Mouse (Mus musculus) liver, postnatal 0 days (tissue): ENCODE data around the gene Rfc2.

Experiments
- CTCF ChIP-seq: sonication (generic); IDR thresholded peaks from 2 replicates; pipeline ENCODE4 v1.5.1; 2016; ENCODE audit warnings: antibody characterized with exemption, low read depth
- EP300 ChIP-seq: IDR thresholded peaks from 2 replicates; pipeline ENCODE4 v1.6.1; 2016; ENCODE audit warnings: antibody characterized with exemption, low read depth, mild to moderate bottlenecking

GRCm38 (mm10) chr5:134577534-134577933 lies 3.6 kb upstream of the Rfc2 start:
- no peak for TF ChIP-seq CTCF
- no peak for TF ChIP-seq EP300
